Mouse (Mus musculus): ENCODE results near the gene Szt2.

DNA sequence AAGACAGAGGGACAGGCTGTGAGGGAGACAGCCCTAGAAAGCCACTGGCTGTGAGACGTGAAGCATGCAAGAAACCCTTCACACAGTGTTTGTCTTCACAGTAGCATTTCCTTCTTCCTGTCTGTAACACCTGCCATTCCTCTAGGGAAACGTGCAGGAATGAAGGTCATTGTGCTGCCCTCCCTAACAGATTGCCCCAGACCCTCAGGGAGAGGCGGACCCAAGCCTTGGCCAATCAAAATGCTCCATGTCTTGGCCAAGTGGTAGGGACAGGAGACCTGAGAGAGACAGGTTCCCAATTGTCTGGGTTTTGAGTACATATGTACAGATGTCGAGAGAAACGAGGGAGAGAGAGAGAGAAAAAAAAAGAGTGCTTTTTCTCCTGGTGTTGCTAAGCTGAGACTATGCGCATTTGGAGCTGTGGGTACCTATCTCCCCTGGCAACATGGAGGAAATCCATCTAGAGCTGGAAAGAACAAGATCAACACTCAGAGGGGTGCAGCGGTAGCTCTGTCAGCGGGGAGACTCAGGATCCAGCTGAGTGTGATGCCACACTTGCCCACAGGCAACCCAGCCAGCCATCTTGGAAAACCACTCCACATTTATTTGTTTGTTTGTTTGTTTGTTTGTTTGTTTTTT is 89.2 kb downstream of the Szt2 start:
- TF ChIP-seq CTCF (IDR thresholded peaks at IDR 0.05; ENCODE audit: low read depth, low read length) (no peak), POLR2A (IDR thresholded peaks at IDR 0.05; ENCODE audit: borderline replicate concordance, low read depth, low read length) (no peak)

Measured in bone marrow macrophage, adult 2 months (primary cell).